Mouse (Mus musculus): Measurements from ENCODE around the gene Kif28.

Kif28 gene

GRCm38 (mm10) chr1:179745171-179745570 is at the start of gene Kif28:
Gene Kif28 (minus strand): TSS chr1:179745271.
- ChIA-PET CTCF (interaction anchor here in 2 of 4 experiments (1.9 to 2.5 kb wide), 3 partner anchors 10 to 100 kb away, joined by 7 to 18 read pairs (median 8); no protein-coding TSS in a partner anchor), POLR2A (interaction anchor here in 1 of 4 experiments (0.7 to 2.8 kb wide), 5 partner anchors 11 to 49 kb away, joined by 3 to 13 read pairs (median 7); no protein-coding TSS in a partner anchor)

- ChIA-PET POLR2A (interaction anchor here in 1 of 4 experiments (1.0 to 3.8 kb wide), 4 partner anchors 10 to 13 kb away, joined by 3 to 17 read pairs (median 3); no protein-coding TSS in a partner anchor), CTCF (no interaction called here)
These were observed 42.2 kb upstream of the Kif28 start for GRCm38 (mm10) chr1:179787281-179787680.

GRCm38 (mm10) chr1:179785502-179785901 is 40.4 kb upstream of the Kif28 start:
- CTCF ChIA-PET = no interaction called here
- POLR2A ChIA-PET = interaction anchor here in 1 of 4 experiments (0.7 to 1.0 kb wide), 3 partner anchors 16 kb away, joined by 3 to 5 read pairs (median 3); no protein-coding TSS in a partner anchor

- POLR2A ChIA-PET = interaction anchor here in 2 of 4 experiments (0.6 to 4.8 kb wide), 12 partner anchors 10 to 110 kb away, joined by 3 to 40 read pairs (median 3); partner anchors contain the start of gene Gm10518 (in 1 of the 2)
- CTCF ChIA-PET = interaction anchor here in 1 of 4 experiments (0.6 kb wide), 1 partner anchor 61 kb away, joined by 5 read pairs; no protein-coding TSS in a partner anchor
These were observed 39.0 kb upstream of the Kif28 start for GRCm38 (mm10) chr1:179784098-179784497.

GRCm38 (mm10) chr1:179776831-179777230 is 31.8 kb upstream of the Kif28 start:
- CTCF ChIA-PET = no interaction called here
- POLR2A ChIA-PET = interaction anchor here in 2 of 4 experiments (0.7 to 2.0 kb wide), 5 partner anchors 10 to 21 kb away, joined by 3 to 5 read pairs (median 3); no protein-coding TSS in a partner anchor

GRCm38 (mm10) chr1:179760553-179760952 is 15.5 kb upstream of the Kif28 start:
- ChIA-PET POLR2A (interaction anchor here in 2 of 4 experiments (0.7 to 1.5 kb wide), 7 partner anchors 9 to 40 kb away, joined by 3 to 5 read pairs (median 3); no protein-coding TSS in a partner anchor), CTCF (interaction anchor here in 1 of 4 experiments (1.5 kb wide), 1 partner anchor 26 kb away, joined by 4 read pairs; no protein-coding TSS in a partner anchor)

- CTCF ChIA-PET = interaction anchor here in 1 of 4 experiments (1.5 kb wide), 1 partner anchor 26 kb away, joined by 4 read pairs; no protein-coding TSS in a partner anchor
- POLR2A ChIA-PET = interaction anchor here in 2 of 4 experiments (0.7 to 2.3 kb wide), 9 partner anchors 9 to 40 kb away, joined by 3 to 7 read pairs (median 3); no protein-coding TSS in a partner anchor
These were observed 15.0 kb upstream of the Kif28 start for GRCm38 (mm10) chr1:179760086-179760485.

- ChIA-PET CTCF (no interaction called here), POLR2A (interaction anchor here in 1 of 4 experiments (1.5 kb wide), 1 partner anchor 15 kb away, joined by 3 read pairs; no protein-coding TSS in a partner anchor)
These were observed 11.4 kb upstream of the Kif28 start for GRCm38 (mm10) chr1:179756477-179756876.

GRCm38 (mm10) chr1:179753006-179753405 is 7.9 kb upstream of the Kif28 start:
- ChIA-PET POLR2A (interaction anchor here in 3 of 4 experiments (0.7 to 3.1 kb wide), 5 partner anchors 9 to 202 kb away, joined by 3 to 10 read pairs (median 5); no protein-coding TSS in a partner anchor), CTCF (interaction anchor here in 1 of 4 experiments (1.4 kb wide), 1 partner anchor 18 kb away, joined by 3 read pairs; no protein-coding TSS in a partner anchor)

- ChIA-PET CTCF (no interaction called here), POLR2A (interaction anchor here in 3 of 4 experiments (0.7 to 3.1 kb wide), 6 partner anchors 8 to 203 kb away, joined by 3 to 10 read pairs (median 4); no protein-coding TSS in a partner anchor)
These were observed 7.2 kb upstream of the Kif28 start for GRCm38 (mm10) chr1:179752276-179752675.

- POLR2A ChIA-PET = interaction anchor here in 2 of 4 experiments (0.6 to 2.8 kb wide), 11 partner anchors 8 to 112 kb away, joined by 3 to 13 read pairs (median 4); no protein-coding TSS in a partner anchor
- CTCF ChIA-PET = interaction anchor here (0.6 to 2.5 kb wide), 5 partner anchors 8 to 235 kb away, joined by 4 to 18 read pairs (median 7); no protein-coding TSS in a partner anchor
These were observed 1.4 kb downstream of the Kif28 start for GRCm38 (mm10) chr1:179743593-179744193.

- ChIA-PET CTCF (interaction anchor here in 3 of 4 experiments (0.6 to 4.2 kb wide), 4 partner anchors 91 to 1047 kb away, joined by 3 to 45 read pairs (median 29); no protein-coding TSS in a partner anchor), POLR2A (interaction anchor here in 1 of 4 experiments (1.4 kb wide), 1 partner anchor 65 kb away, joined by 5 read pairs; no protein-coding TSS in a partner anchor)
These were observed 8.6 kb downstream of the Kif28 start for GRCm38 (mm10) chr1:179736483-179736882.

- CTCF ChIA-PET = interaction anchor here (0.6 to 4.2 kb wide), 107 partner anchors 9 to 1203 kb away, joined by 3 to 45 read pairs (median 4); partner anchors contain the start of genes Kif28 (in 2 of the 4), Sccpdh (in 2 of the 4), Cnst (in 1 of the 4) and Smyd3 (in 1 of the 4)
- POLR2A ChIA-PET = interaction anchor here in 2 of 4 experiments (0.7 to 2.1 kb wide), 11 partner anchors 9 to 119 kb away, joined by 3 to 7 read pairs (median 3); partner anchors contain the start of genes Kif28 (in 1 of the 2) and Sccpdh (in 1 of the 2)
These were observed 10.3 kb downstream of the Kif28 start for GRCm38 (mm10) chr1:179734500-179735474.

GRCm38 (mm10) chr1:179731391-179731790 is 13.7 kb downstream of the Kif28 start:
- CTCF ChIA-PET = interaction anchor here in 2 of 4 experiments (0.5 to 1.5 kb wide), 2 partner anchors 86 to 104 kb away, joined by 3 read pairs; no protein-coding TSS in a partner anchor
- POLR2A ChIA-PET = interaction anchor here in 2 of 4 experiments (0.5 to 0.6 kb wide), 2 partner anchors 97 to 1456 kb away, joined by 3 read pairs; no protein-coding TSS in a partner anchor

GRCm38 (mm10) chr1:179728661-179729060 is 16.4 kb downstream of the Kif28 start:
- CTCF ChIA-PET = interaction anchor here (0.6 to 1.6 kb wide), 11 partner anchors 10 to 226 kb away, joined by 3 to 6 read pairs (median 3); no protein-coding TSS in a partner anchor
- POLR2A ChIA-PET = interaction anchor here in 1 of 4 experiments (0.6 to 1.8 kb wide), 2 partner anchors 82 to 299 kb away, joined by 4 read pairs; no protein-coding TSS in a partner anchor

- CTCF ChIA-PET = interaction anchor here (0.5 to 2.9 kb wide), 11 partner anchors 9 to 777 kb away, joined by 3 to 14 read pairs (median 5); no protein-coding TSS in a partner anchor
- POLR2A ChIA-PET = interaction anchor here (0.6 to 1.8 kb wide), 10 partner anchors 12 to 448 kb away, joined by 3 to 5 read pairs (median 3); no protein-coding TSS in a partner anchor
These were observed 22.1 kb downstream of the Kif28 start for GRCm38 (mm10) chr1:179722811-179723469.

- POLR2A ChIA-PET = interaction anchor here in 1 of 4 experiments (0.6 kb wide), 1 partner anchor 83 kb away, joined by 5 read pairs; no protein-coding TSS in a partner anchor
- CTCF ChIA-PET = interaction anchor here in 1 of 4 experiments (0.9 kb wide), 1 partner anchor 18 kb away, joined by 3 read pairs; no protein-coding TSS in a partner anchor
These were observed 29.3 kb downstream of the Kif28 start for GRCm38 (mm10) chr1:179715786-179716185.

All from embryonic stem cell, embryonic (primary cell).